Mouse (Mus musculus): ENCODE data around the gene Paqr7. TPM values are rescaled to one million over a fixed set of nuclear protein-coding genes. Genes with fewer than 3 reads are reported as not detected.

Gene Paqr7
- 2.1 to 3.9 TPM (median 2.8 TPM) in 4 replicates for total RNA-seq (2023; ENCODE audit: inconsistent age)

GRCm38 (mm10) chr4:134496595-134497210 is at the start of gene Paqr7:
Gene Paqr7, plus strand, starts transcription at chr4:134496697.

DNA sequence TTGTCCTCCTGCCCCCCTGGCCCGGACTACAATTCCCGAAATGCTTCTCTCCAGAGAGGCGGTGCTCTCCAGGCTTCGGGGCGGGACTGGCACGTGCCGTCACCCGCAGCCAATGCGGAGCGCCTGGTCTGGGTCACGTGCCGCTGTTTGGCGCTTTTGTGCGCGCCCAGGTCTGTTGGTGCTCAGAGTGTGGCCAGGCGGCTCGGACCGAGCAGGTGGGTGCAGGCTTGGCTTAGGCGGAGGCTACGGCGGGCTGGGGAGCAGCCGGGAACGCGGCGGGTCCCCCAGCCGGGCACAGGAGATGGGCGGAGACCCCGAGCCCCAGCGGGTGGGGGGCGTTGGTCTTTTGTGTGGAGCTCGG is 28.3 kb upstream of the Paqr7 start, which contains the start of gene Stmn1:
TSS of gene Stmn1 (plus strand) at position 106 of the 361 bp plus-strand sequence.

DNA sequence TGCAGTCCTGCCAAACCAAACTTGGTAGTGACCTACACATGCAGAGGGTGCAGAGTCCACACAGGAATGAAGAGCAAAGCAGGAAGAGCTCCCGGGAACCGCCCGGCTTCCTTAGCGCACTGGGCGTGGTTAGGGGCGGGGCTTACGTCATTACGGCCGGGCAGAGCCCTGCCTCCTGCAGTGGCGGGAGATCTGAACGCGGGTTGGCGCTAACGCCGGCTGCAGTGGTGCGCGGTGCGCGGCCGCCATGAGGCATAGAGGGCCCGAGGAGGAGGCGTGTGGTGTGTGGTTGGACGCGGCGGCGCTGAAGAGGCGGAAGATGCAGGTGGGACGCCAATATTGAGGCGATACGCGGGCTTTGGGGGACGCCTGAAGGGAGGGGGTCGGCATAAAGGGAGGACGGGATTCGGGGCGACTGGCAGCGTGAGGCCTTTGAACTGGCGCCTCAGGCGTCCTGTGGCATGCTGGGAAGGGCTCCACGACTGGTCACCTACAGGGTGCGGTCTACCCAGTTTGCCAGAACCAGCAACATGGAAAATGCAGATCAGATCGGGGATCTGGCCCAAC is 14.4 kb downstream of the Paqr7 start, which contains the start of gene Aunip:
TSS of gene Aunip (plus strand) at position 155 of the 567 bp plus-strand sequence.

GRCm38 (mm10) chr4:134534932-134535786 is 38.7 kb downstream of the Paqr7 start, which contains the start of gene Mtfr1l:
Gene Mtfr1l, minus strand, starts transcription at chr4:134535387.

DNA sequence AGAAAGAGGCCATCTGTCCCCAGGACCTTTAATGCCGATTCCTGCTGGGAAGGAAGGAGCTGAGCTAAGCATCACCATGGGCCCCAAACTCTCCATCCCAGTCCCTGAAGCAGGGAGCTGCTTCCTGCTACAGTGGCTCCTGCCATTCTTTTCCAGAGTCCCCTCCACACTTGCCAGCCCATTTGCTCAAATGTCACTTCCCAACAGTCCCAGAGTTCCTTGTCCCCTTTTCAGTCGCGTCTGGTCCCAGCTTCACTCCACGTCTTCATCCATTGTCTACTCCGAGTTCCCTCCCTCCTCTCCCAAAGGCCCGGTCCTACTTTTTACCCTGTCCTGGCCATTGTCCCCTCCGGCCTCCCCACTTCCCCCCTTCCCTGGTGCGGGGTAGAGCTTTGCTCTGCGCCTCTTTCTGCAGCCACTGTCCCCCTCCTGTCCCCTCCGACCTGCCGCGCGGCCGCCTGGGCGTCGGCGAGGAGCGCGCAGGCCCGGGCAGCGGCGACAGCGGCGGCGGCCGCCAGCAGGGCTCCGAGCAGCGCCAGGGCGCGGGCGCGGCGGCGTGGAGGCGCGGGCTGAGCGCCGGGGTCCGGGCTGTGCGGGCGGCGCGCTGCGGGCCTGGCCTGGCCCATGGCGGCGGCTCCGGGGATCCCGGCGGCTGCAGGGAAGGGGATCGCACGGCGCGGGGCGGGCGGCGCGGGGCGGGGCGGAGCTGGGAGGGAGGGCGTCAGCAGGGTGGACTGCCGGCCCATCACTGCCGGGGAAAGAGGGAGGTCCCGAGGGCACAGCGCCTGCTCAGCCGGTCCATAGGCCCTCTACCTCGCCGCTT is 55.2 kb downstream of the Paqr7 start, which contains the start of gene Selenon:
TSS of gene Selenon (minus strand) at position 673 of the 823 bp plus-strand sequence.

Other genes with a start within 250 kb of the Paqr7 start
- not detected in 4 replicates for gene Gm30191, start 249.8 kb upstream of the Paqr7 start, total RNA-seq (2023; ENCODE audit: inconsistent age)
- not detected in 4 replicates for gene Grrp1, start 242.6 kb upstream of the Paqr7 start, total RNA-seq (2023; ENCODE audit: inconsistent age)
- gene Pdik1l, start 208.8 kb upstream of the Paqr7 start, total RNA-seq (2023; ENCODE audit: inconsistent age) = 10.3 to 15.7 TPM (median 11.6 TPM) in 4 replicates
- not detected in 4 replicates for gene Trim63, start 181.6 kb upstream of the Paqr7 start, total RNA-seq (2023; ENCODE audit: inconsistent age)
- gene Slc30a2, start 153.5 kb upstream of the Paqr7 start, total RNA-seq (2023; ENCODE audit: inconsistent age) = not detected in 4 replicates
- 0.90 to 2.0 TPM (median 1.6 TPM) in 4 replicates for gene Extl1, start 112.8 kb upstream of the Paqr7 start, total RNA-seq (2023; ENCODE audit: inconsistent age)
- 1.9 to 3.3 TPM (median 2.7 TPM) in 4 replicates for gene Pafah2, start 100.4 kb upstream of the Paqr7 start, total RNA-seq (2023; ENCODE audit: inconsistent age)
- gene Stmn1, start 28.4 kb upstream of the Paqr7 start, total RNA-seq (2023; ENCODE audit: inconsistent age) = 42.2 to 45.5 TPM (median 43.9 TPM) in 4 replicates
- not detected in 4 replicates for gene Aunip, start 14.3 kb downstream of the Paqr7 start, total RNA-seq (2023; ENCODE audit: inconsistent age)
- gene Mtfr1l, start 38.7 kb downstream of the Paqr7 start, total RNA-seq (2023; ENCODE audit: inconsistent age) = 40.2 to 45.4 TPM (median 44.5 TPM) in 4 replicates
- gene Selenon, start 55.5 kb downstream of the Paqr7 start, total RNA-seq (2023; ENCODE audit: inconsistent age) = 1.1 to 1.9 TPM (median 1.5 TPM) in 4 replicates
- gene Man1c1, start 207.6 kb downstream of the Paqr7 start, total RNA-seq (2023; ENCODE audit: inconsistent age) = 6.2 to 7.3 TPM (median 7.0 TPM) in 4 replicates